Mouse (Mus musculus): ENCODE data around the gene Hist1h3f. TPM values are rescaled to one million over a fixed set of nuclear protein-coding genes. Genes with fewer than 3 reads are reported as not detected.

Hist1h3f gene
- total RNA-seq, 2 experiments from 2014 or later: 16.0 to 17.8 TPM

GRCm38 (mm10) chr13:23516822-23517602 is 26.8 kb upstream of the Hist1h3f start:
- intact Hi-C loops (cut with DNase I): loop anchor here (1.0 to 10.0 kb wide), 4 partner anchors 80 to 1572 kb away; partner anchors contain the start of genes Zfp184 and Zfp322a
- peak; percentile 75 to 86 for DNase-seq (ENCODE audit: low spot score in 2 of 2)

- peak; percentile 93 to 97 for DNase-seq (ENCODE audit: low spot score in 2 of 2)
- intact Hi-C loops (cut with DNase I): loop anchor here (1.0 to 10.0 kb wide), 4 partner anchors 80 to 1573 kb away; partner anchors contain the start of genes Zfp184 and Zfp322a
Measured at GRCm38 (mm10) chr13:23517603-23518294, 26.1 kb upstream of the Hist1h3f start.

- intact Hi-C loops (cut with DNase I): loop anchor here (5.0 to 10.0 kb wide), 3 partner anchors 151 to 1573 kb away; partner anchors contain the start of genes Zfp184 and Zfp322a
- no peak for DNase-seq (ENCODE audit: low spot score in 2 of 2)
Measured at GRCm38 (mm10) chr13:23518295-23518603, 25.6 kb upstream of the Hist1h3f start.

GRCm38 (mm10) chr13:23518885-23519284 is 25.0 kb upstream of the Hist1h3f start:
- peak; percentile 86 to 93 for DNase-seq (ENCODE audit: low spot score in 2 of 2)
- intact Hi-C loops (cut with DNase I): loop anchor here (5.0 to 10.0 kb wide), 3 partner anchors 152 to 1574 kb away; partner anchors contain the start of genes Zfp184 and Zfp322a

DNA sequence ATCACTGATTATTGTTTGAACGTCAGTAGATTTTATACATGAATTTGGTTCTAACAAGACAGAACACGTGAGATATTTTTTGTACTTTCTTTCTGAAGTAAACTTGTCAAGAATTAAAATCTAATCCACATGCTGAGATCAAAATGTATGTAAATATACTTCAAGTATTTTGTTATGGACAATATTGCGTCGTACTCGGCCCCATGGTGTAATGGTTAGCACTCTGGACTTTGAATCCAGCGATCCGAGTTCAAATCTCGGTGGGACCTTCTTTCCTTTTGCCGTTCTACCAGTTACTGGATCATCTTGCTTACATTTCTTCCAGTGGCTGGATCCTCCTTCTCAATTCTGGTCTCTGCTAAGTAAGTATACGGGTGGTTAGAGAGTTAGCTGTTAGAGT is 24.4 kb upstream of the Hist1h3f start:
- peak; percentile 85 to 93 for DNase-seq (ENCODE audit: low spot score in 2 of 2)
- intact Hi-C loops (cut with DNase I): loop anchor here (5.0 to 10.0 kb wide), 3 partner anchors 152 to 1575 kb away; partner anchors contain the start of genes Zfp184 and Zfp322a

- intact Hi-C loops (cut with DNase I): no loop called here
- peak; percentile 79 to 87 for DNase-seq (ENCODE audit: low spot score in 2 of 2)
Measured at GRCm38 (mm10) chr13:23521703-23522102, 22.1 kb upstream of the Hist1h3f start.

DNA sequence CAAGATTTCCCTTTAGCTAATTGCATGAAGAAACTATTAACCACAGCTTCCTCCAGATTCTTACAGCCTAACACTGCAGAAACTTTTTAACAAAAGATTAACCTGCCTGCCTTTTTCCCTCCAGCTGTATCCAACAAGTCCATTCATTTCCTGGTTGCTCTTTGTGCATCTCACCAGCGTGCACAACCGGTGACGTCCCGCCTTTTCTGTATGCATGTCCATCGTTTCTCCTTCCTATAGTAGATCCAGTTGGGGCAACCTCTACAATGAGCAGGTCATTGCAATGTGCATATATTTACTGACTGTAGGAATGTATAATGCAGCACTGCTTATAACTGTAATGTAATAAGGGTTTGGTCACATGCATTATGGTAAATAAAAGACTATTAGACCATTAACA is 19.9 kb upstream of the Hist1h3f start:
- DNase-seq (ENCODE audit: low spot score in 2 of 2): no peak
- intact Hi-C loops (cut with DNase I): loop anchor here (1.0 kb wide), 1 partner anchor 100 kb away; no protein-coding TSS in a partner anchor

DNA sequence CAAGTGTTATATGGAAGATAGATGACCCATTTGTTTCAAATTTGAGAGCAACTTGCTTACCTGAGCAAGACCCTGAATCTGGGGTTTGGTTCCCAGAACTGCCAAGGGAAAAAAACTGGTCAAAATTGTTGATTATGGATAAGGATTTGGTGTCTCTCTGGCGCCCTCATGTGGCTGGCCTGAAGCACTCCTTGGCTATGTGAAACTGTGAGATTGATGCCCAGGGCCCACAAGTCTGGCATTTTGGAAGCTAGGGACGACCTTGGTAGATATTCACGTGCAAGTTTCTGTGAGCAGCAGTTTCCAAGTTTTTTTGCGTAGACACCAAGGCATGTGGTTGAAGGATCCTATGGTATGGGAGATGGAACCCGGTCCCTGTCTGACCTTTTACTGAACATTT is 19.2 kb upstream of the Hist1h3f start:
- intact Hi-C loops (cut with DNase I): loop anchor here (1.0 to 5.0 kb wide), 2 partner anchors 100 to 1497 kb away; no protein-coding TSS in a partner anchor
- peak; percentile 61 to 79 for DNase-seq (ENCODE audit: low spot score in 2 of 2)

GRCm38 (mm10) chr13:23525901-23526300 is 18.0 kb upstream of the Hist1h3f start:
- DNase-seq (ENCODE audit: low spot score in 2 of 2): no peak
- intact Hi-C loops (cut with DNase I): loop anchor here (5.0 kb wide), 1 partner anchor 1499 kb away; no protein-coding TSS in a partner anchor

- DNase-seq (ENCODE audit: low spot score in 2 of 2): peak; percentile 93 to 96
- intact Hi-C loops (cut with DNase I): loop anchor here (5.0 kb wide), 1 partner anchor 1499 kb away; no protein-coding TSS in a partner anchor
Measured at GRCm38 (mm10) chr13:23526312-23526711, 17.5 kb upstream of the Hist1h3f start.

GRCm38 (mm10) chr13:23529005-23529404 is 14.8 kb upstream of the Hist1h3f start:
- DNase-seq (ENCODE audit: low spot score in 2 of 2): no peak
- intact Hi-C loops (cut with DNase I): loop anchor here (5.0 kb wide), 1 partner anchor 1502 kb away; no protein-coding TSS in a partner anchor

GRCm38 (mm10) chr13:23529480-23530165 is 14.2 kb upstream of the Hist1h3f start:
- intact Hi-C loops (cut with DNase I): loop anchor here (5.0 kb wide), 4 partner anchors 93 to 1812 kb away; partner anchors contain the start of genes Hist1h1c, Hist1h1e, Hist1h2ai and Hist1h2be
- DNase-seq (ENCODE audit: low spot score in 2 of 2): no peak

GRCm38 (mm10) chr13:23530181-23530900 is 13.5 kb upstream of the Hist1h3f start:
- intact Hi-C loops (cut with DNase I): loop anchor here (5.0 kb wide), 3 partner anchors 92 to 1813 kb away; partner anchors contain the start of genes Hist1h1c, Hist1h1e, Hist1h2ai and Hist1h2be
- DNase-seq (ENCODE audit: low spot score in 2 of 2): peak; percentile 79 to 83

- DNase-seq (ENCODE audit: low spot score in 2 of 2): peak; percentile 98 to 99
- intact Hi-C loops (cut with DNase I): loop anchor here (1.0 to 5.0 kb wide), 4 partner anchors 91 to 1814 kb away; partner anchors contain the start of genes Hist1h1c, Hist1h1e, Hist1h2ai and Hist1h2be
Measured at GRCm38 (mm10) chr13:23530901-23531875, 12.7 kb upstream of the Hist1h3f start, which contains the start of gene Hist1h4h. Gene Hist1h4h (plus strand): TSS chr13:23531050.

- DNase-seq (ENCODE audit: low spot score in 2 of 2): no peak
- intact Hi-C loops (cut with DNase I): loop anchor here (5.0 kb wide), 3 partner anchors 90 to 1815 kb away; partner anchors contain the start of genes Hist1h1c, Hist1h1e, Hist1h2ai and Hist1h2be
Measured at GRCm38 (mm10) chr13:23532262-23533075, 11.4 kb upstream of the Hist1h3f start.

Data from left cerebral cortex, postnatal 25 days (tissue).